Mouse (Mus musculus): ENCODE results near the gene Pde4b.
A peak's percentile ranks its signal among the peaks of the same experiment; 100 is the strongest.
"Not testable (repeated sequence)": the region's sequence is repeated elsewhere in the genome, so short reads cannot be mapped to it uniquely, and the experiment has no call there.

The Pde4b gene

GRCm38 (mm10) chr4:102087091-102087565, at the start of gene Pde4b:
Pde4b (plus strand) TSS chr4:102087543.
- DNase-seq: peak in 1 of 2 experiments; percentile 31

GRCm38 (mm10) chr4:102040190-102040589, 47.2 kb upstream of the Pde4b start:
- DNase-seq: no peak

DNA sequence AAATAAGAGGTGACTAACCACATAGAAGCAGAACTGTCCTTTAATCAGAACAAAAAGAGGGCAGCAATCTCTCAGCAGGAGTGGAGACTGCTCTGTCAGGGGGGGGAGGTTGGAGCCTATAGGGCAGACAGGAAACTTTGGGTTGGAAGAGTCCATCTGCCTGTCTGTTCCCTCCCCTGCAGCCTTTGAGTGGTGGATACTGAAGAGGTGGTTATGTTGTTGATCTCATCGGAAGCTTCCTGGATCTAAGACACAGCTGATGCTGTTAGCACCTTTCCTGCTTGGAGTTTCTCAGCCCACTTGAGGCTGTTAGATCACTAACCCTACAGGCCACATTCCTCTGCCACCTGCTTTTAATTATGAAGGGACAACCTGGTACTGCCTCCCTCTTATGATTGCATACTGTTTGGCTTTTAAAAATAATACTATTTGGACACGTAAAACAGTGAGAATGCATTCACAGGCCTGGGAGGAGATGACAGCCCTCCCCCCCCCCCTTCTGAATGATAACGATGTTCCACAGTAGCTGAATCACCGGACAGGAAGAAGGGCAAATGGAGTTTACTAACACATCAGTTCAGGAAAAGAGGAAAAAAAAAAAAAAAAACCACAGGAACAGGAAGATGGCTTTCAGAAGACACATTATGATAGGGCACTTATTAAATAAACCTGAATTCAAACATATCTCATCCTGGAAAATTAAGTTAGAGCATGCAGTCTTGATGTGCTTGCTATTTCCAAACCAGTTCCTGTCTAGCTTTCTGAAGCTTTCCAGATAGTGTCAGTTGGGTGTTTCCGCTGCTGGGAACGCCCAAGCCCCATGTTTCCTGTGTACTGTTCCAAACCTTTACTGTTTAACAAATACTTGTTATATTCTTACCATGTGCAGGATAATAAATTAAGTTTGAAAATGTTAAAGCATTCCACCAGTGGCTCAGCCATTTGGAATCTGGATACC, 41.9 kb upstream of the Pde4b start:
- peak; percentile 44 to 70 for DNase-seq

DNA sequence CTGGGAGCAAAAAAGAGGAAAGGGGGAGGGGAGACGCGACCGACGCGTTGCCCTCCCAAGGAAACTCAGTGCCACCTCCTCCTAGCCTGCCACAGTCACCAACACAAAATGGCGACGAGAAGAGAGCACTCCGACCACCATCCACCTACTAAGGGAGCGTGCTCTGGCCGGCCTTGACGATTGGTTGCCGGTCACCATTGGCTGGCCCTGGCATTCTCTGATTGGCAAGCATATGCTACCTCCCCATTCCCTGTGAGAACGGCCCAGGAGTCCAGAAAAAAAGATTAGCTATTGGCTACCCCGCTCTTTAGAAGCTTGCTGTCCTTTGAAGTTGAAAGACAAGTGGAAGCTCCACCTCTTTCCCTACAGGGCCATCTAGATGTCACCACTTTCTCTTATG, 38.0 kb upstream of the Pde4b start:
- DNase-seq: not testable (repeated sequence)

GRCm38 (mm10) chr4:102061322-102061721, 26.0 kb upstream of the Pde4b start:
- no peak for DNase-seq

DNA sequence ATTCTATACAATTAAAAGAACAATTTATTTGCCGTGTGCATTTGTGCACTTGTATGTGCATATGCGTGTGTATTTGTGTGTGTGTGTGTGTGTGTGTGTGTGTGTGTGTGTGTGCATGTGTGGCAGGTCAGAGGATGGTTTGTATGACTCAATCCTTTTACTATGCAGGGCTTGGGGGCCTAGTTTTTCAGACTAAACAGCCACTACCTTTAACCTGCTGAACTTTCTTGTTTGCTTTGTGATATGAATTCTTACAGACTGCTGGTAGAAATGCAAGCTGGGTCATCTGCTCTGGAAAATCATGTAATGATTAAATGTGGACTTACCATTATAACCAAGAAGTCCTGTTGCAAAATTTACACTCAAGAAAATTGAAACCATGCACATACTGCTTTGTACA, 18.0 kb upstream of the Pde4b start:
- no peak for DNase-seq

GRCm38 (mm10) chr4:102086336-102086735, 1.0 kb upstream of the Pde4b start:
- no peak for DNase-seq

GRCm38 (mm10) chr4:102087566-102088234, 357 bp downstream of the Pde4b start:
- DNase-seq: peak; percentile 1 to 31

DNA sequence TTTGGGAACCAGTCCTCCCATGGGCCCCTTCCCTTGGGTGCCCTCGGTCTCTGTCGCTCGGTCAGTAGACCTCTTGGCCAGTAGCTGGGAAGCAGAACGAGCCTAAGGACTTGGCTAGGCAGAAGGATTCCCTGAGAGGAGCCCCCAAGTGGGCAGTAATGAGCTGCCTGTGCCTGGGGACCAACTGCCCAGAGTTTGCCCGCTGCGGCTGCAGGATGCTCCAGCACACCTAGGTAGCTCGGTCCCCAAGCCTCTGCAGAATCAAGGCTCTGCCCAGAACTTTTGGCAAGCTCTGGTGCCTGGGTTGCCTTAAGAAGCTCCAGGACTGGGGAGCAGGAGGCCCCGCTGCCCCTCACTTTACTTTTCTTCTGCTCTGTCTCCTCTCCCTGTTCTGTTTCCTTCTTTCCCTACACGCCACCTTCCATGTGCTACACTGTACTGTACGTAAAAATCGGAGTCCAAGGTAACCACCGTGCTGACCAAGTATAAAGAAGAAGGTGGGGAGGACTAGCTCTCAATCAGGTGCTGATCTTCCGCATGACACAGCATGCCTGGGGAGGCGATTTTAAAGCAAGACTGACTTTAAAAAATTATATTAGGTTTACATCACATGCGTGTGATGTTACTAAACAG, 1.0 kb downstream of the Pde4b start:
- peak in 1 of 2 experiments; percentile 31 for DNase-seq

DNA sequence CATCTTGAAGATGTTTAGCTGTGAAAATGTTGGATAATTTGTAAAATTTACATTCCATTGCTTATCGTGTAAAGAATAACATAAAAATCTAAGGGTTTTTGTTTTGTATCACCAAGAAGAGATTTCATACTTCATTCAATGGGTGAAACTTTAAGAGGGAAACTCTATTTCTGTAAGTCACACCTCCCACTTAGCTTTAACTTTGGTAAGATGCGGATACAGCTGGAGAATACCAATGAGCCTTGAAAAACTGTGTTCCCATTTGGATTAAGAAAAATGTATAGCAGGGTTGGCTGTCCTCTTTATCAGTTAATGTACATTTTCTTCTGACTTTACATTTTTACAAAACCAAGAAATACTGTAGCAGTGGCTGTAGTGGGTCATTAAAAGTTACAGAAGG, 8.5 kb downstream of the Pde4b start:
- no peak for DNase-seq

- DNase-seq: no peak
Measured at GRCm38 (mm10) chr4:102102241-102102640, 14.9 kb downstream of the Pde4b start.

GRCm38 (mm10) chr4:102104534-102105014, 17.2 kb downstream of the Pde4b start:
- DNase-seq: peak; percentile 21 to 57

DNA sequence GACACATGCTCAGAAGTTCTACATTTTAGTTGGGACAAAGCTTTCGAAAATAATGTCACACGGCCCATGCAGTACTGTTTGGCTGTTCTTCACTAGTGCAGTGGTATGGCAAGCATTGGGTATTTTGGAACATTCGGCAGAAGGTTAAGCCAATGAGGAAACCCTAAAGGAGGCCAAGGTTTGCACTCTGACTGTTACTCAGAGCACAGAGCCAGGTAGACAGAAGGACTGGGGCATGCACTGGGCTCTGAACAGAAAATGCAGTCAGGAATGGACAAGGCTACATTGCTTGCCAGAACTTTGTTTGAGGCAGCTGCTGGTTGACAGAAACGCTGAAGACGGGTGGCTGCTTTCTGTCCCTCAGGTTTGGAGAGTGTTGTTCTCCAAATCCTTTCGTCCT, 19.4 kb downstream of the Pde4b start:
- DNase-seq: no peak

- no peak for DNase-seq
Measured at GRCm38 (mm10) chr4:102119454-102119853, 32.1 kb downstream of the Pde4b start.

DNA sequence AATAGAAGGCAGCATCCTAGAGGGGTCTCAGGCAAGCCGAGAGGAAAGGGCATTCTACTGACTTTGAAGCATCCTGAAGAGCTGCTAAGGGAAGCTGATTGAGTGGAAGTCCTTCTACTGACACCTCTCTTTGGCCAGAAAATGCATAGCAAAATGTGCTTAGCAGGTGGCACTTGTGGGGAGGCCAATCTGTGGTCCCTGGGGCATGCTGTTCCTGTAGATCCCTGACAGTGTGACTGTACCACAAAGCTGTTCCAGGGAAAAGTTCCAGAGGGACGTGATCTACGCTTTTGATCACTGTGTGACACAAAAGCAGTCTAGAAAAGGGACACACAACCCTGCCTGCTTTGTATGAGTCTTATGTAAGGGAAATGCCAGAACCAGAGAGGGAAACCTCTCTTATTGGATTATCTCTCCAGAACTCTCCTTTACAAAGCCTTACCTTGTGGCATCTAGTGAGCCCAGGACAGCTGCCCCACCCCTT, 49.1 kb downstream of the Pde4b start:
- DNase-seq: no peak

DNA sequence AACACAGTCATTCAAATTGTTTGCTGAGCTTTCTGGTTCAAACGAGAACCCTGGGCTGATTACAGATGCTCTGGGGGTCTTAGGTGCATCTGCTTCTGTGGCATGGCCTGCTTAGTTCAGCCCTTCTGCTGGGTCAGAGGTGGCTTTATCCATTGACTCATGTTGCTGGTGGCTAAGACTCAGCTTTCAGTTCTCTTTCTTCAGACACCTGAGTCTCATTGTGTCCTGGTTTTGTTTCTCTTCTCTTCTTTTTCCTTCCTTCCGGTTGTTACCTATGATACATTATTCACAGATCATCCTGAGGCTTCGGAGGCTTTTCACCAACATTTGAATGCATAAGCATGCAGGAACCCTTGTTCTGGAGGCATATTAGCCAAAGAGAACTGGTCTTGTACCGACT, 51.0 kb downstream of the Pde4b start:
- no peak for DNase-seq

DNA sequence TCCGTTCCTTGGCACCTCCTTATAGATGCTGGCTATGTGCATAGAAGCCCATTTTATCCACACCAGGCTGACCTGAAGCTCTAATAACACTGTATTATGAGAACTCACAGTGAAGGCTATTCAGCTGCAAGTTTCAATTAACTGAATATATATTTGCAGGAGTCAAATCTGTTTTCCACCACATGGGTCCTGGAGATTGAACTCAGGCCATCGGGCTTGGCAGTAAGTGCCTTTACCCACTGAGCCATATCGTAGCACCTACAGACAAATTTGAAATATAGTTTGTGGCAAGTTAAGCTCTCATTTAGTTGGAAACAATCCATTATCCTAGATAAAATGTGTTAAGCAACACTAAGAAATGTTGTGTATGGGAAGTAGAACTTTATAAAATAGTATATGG, 53.9 kb downstream of the Pde4b start:
- DNase-seq: no peak

DNA sequence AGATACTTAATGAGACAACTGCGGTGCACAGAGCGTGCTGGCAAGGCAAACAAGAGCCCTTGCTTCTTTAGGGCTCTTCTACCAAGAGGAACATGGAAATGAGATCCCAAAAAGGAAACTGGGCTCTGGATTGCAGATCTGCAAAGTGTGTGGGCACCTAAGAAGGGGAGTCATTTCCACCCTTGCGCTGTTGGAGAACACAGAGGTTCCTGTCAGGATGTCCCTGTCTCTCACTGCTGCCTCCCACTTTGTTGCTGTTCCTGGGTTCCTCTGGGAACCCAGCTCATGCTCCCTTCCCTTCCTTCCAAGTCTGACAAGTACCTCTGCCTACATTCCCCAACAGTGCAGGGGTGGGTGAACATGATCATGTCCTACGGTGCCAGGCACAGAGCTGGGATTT, 61.4 kb downstream of the Pde4b start:
- DNase-seq: no peak

DNA sequence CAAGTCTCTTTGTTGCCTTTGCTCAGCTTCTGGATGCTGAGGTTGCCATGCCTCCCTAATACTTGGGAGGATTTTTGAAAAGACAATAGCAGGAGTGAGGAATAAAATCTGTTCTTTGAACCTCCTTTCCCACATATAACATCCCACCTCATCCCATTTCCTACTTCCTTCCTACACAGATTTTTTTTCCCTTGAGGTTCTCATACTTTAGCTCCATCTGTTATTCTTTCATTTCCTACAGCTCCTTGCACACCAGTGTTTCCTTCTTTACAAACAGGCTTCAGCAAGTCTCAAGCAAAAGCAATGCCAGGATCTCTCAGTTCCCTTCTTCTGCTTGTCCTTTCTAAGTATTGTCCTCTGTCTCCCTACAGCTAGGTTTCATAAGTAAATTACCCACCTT, 71.8 kb downstream of the Pde4b start:
- no peak for DNase-seq

DNA sequence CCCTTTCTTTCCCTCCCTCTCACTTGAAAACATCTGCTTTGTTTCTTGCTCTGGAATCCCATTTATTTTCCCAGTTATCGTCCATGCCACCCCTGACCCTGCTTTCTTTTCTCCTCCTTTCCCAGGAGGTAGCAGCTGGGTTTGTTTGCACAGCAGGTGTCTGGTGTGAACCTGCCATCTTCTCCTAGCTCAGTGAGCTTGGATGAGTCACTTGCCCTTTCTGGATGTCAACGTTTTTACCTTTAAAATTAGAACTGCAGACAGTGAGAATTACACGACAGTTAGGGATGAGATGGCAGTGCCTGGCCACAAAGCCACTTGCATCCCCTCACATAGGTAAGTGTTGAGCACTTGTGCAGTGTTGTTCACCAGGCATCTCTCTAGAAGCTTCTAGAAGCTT, 84.3 kb downstream of the Pde4b start:
- no peak for DNase-seq

GRCm38 (mm10) chr4:102172711-102173213, 85.4 kb downstream of the Pde4b start:
- no peak for DNase-seq

- DNase-seq: no peak
Measured at GRCm38 (mm10) chr4:102175985-102176384, 88.6 kb downstream of the Pde4b start.

DNA sequence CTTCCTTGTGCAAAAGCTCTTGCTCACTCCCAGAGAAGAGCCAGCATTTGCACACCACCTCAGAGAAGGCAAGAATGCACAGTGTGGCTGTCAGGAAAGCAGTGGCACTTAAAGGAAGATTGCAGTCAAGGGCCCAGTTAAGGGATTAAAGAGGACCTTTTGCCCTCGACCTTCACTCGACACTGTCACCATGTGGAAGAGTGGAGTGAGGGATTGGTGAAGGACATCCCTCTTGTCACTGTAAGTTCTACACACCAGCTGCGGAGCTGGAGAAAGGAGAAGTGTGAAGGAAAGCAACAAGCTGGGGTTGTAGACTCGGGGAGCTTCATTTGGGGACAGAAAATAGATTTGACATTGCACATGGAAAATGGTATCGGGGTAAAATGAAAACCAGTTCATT, 89.9 kb downstream of the Pde4b start:
- no peak for DNase-seq
